Mouse (Mus musculus) activated CD4-positive, CD25-positive, alpha-beta regulatory T cell (primary cell): ENCODE results near the gene Mrps27. TPM values are rescaled to one million over a fixed set of nuclear protein-coding genes. Genes with fewer than 3 reads are reported as not detected.

ENCODE experiments used
- polyA plus RNA-seq, 2 experiments: library from polyadenylated mRNA; unstranded; fragments of 100-300 nt; shearing (Covaris generic); gene quantifications; one replicate each; pipeline ENCODE4 v1.2.1; 2017

The Mrps27 gene
- 10 to 100 TPM; 15.7 to 19.6 TPM for polyA plus RNA-seq

GRCm38 (mm10) chr13:99344599-99345575 lies at the start of gene Mrps27, which contains the start of gene Ptcd2:
TSS of gene Mrps27 (plus strand) at chr13:99344786.
TSS of gene Ptcd2 (minus strand) at chr13:99344705.

Other genes with a start within 250 kb of the Mrps27 start
- under 1 TPM in 1 of 2 experiments, not detected in 1; 0.20 TPM for gene Zfp366, start 160.0 kb upstream of the Mrps27 start, polyA plus RNA-seq
- gene Ptcd2, start 81 bp upstream of the Mrps27 start, polyA plus RNA-seq, result 10 to 100 TPM; 56.9 to 66.5 TPM
- under 1 TPM; 0.47 to 0.60 TPM for gene Map1b, start 171.8 kb downstream of the Mrps27 start, polyA plus RNA-seq